Mouse (Mus musculus) brain, embryonic 18.5 days (tissue): ENCODE data around the gene Krtap1-5.
"Not testable (repeated sequence)": the region's sequence is repeated elsewhere in the genome, so short reads cannot be mapped to it uniquely, and the experiment has no call there.

Experiments used
- DNase-seq: peaks from one replicate; pipeline ENCODE4 v3.0.0-alpha.2; 2012; ENCODE audit warnings: low read depth, low spot score

The Krtap1-5 gene

GRCm38 (mm10) chr11:99580636-99581035, at the start of gene Krtap1-5:
TSS of gene Krtap1-5 (minus strand) at chr11:99581016.
- DNase-seq, result no peak

- no peak for DNase-seq
These were observed 47.3 kb upstream of the Krtap1-5 start, which contains the start of gene Krtap4-1 for GRCm38 (mm10) chr11:99628138-99628537. TSS of gene Krtap4-1 (minus strand) at chr11:99628238.

- DNase-seq, result no peak
These were observed 39.5 kb upstream of the Krtap1-5 start, which contains the start of gene Gm11562 for GRCm38 (mm10) chr11:99620335-99620734. TSS of gene Gm11562 (minus strand) at chr11:99620435.

- DNase-seq, result no peak
These were observed 34.1 kb upstream of the Krtap1-5 start, which contains the start of gene Krtap2-4 for GRCm38 (mm10) chr11:99614796-99615363. TSS of gene Krtap2-4 (minus strand) at chr11:99614846.

GRCm38 (mm10) chr11:99610089-99610488, 29.3 kb upstream of the Krtap1-5 start, which contains the start of gene Gm11937:
TSS of gene Gm11937 (minus strand) at chr11:99610189.
- not testable (repeated sequence) for DNase-seq

GRCm38 (mm10) chr11:99609126-99609525, 28.3 kb upstream of the Krtap1-5 start:
- DNase-seq, result no peak

GRCm38 (mm10) chr11:99603208-99603607, 22.4 kb upstream of the Krtap1-5 start, which contains the start of gene Gm11938:
TSS of gene Gm11938 (minus strand) at chr11:99603308.
- DNase-seq, result not testable (repeated sequence)

GRCm38 (mm10) chr11:99597742-99598141, 16.9 kb upstream of the Krtap1-5 start, which contains the start of gene Krtap9-3:
TSS of gene Krtap9-3 (minus strand) at chr11:99598105.
- not testable (repeated sequence) for DNase-seq

- DNase-seq, result no peak
These were observed 10.2 kb upstream of the Krtap1-5 start, which contains the start of gene Krtap1-3 for GRCm38 (mm10) chr11:99590981-99591380. TSS of gene Krtap1-3 (minus strand) at chr11:99591339.

- DNase-seq, result no peak
These were observed 4.3 kb upstream of the Krtap1-5 start for GRCm38 (mm10) chr11:99585096-99585495.

GRCm38 (mm10) chr11:99583245-99583704, 2.5 kb upstream of the Krtap1-5 start, which contains the start of gene Krtap1-4:
TSS of gene Krtap1-4 (minus strand) at chr11:99583654.
- no peak for DNase-seq

GRCm38 (mm10) chr11:99581564-99581963, 748 bp upstream of the Krtap1-5 start:
- DNase-seq, result no peak

GRCm38 (mm10) chr11:99581051-99581450, 235 bp upstream of the Krtap1-5 start:
- DNase-seq, result no peak

GRCm38 (mm10) chr11:99574106-99574505, 6.7 kb downstream of the Krtap1-5 start:
- no peak for DNase-seq

GRCm38 (mm10) chr11:99573164-99573563, 7.7 kb downstream of the Krtap1-5 start:
- DNase-seq, result no peak

- no peak for DNase-seq
These were observed 14.3 kb downstream of the Krtap1-5 start, which contains the start of gene Krtap3-1 for GRCm38 (mm10) chr11:99566530-99566929. TSS of gene Krtap3-1 (minus strand) at chr11:99566630.

- DNase-seq, result no peak
These were observed 18.2 kb downstream of the Krtap1-5 start for GRCm38 (mm10) chr11:99562580-99562979.

- DNase-seq, result no peak
These were observed 21.4 kb downstream of the Krtap1-5 start, which contains the start of gene Gm11939 for GRCm38 (mm10) chr11:99559366-99559765. TSS of gene Gm11939 (minus strand) at chr11:99559466.

GRCm38 (mm10) chr11:99557976-99558745, 22.7 kb downstream of the Krtap1-5 start:
- no peak for DNase-seq

GRCm38 (mm10) chr11:99556753-99557152, 24.1 kb downstream of the Krtap1-5 start, which contains the start of gene Krtap3-2:
TSS of gene Krtap3-2 (minus strand) at chr11:99556853.
- no peak for DNase-seq

- DNase-seq, result no peak
These were observed 24.6 kb downstream of the Krtap1-5 start for GRCm38 (mm10) chr11:99556195-99556594.

GRCm38 (mm10) chr11:99550765-99551164, 30.1 kb downstream of the Krtap1-5 start, which contains the start of gene Krtap3-3:
TSS of gene Krtap3-3 (minus strand) at chr11:99550865.
- no peak for DNase-seq
